Mouse (Mus musculus): ENCODE results near the gene Nptx2.

- TF ChIP-seq CTCF (IDR thresholded peaks at IDR 0.05; ENCODE audit: low read depth, low read length) (no peak), POLR2A (IDR thresholded peaks at IDR 0.05; ENCODE audit: borderline replicate concordance, low read depth, low read length) (no peak)
Observed at GRCm38 (mm10) chr5:144550003-144550402, 4.3 kb downstream of the Nptx2 start.

Data from bone marrow macrophage, adult 2 months (primary cell).